Mouse (Mus musculus): ENCODE measurements around the gene Fstl5. TPM values are rescaled to one million over a fixed set of nuclear protein-coding genes. Genes with fewer than 3 reads are reported as not detected.

Gene Fstl5
- polyA plus RNA-seq, 1 experiment = not detected

DNA sequence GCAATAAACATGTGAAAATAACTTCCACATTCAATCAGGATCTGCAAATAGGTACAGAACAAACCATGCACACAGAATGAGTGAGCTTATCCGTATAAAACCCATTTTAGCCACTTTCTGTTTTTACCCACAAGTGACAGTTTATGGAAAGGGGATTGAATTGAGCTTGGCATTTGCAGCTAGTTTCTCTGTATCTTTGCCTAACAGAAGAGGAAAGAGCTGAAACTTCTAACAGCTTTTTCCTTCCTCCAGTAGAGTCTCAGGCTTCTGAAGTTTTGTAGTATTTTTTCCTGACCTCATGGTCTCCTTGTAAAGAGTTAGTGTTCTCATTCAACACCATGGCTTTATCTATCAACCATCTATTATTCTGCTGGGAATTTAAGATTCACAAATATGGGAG, 177.3 kb downstream of the Fstl5 start:
- TF ChIP-seq CTCF (IDR thresholded peaks at IDR 0.05; ENCODE audit: control insufficient read depth, insufficient read depth, low read length) = no peak
- no peak for TF ChIP-seq POLR2A (IDR thresholded peaks at IDR 0.05; ENCODE audit: borderline replicate concordance, control insufficient read depth, low read depth, low read length)
- H3K4me1 ChIP-seq (ENCODE audit: control insufficient read depth, insufficient read depth, low read length) = no peaks in the 10 kb centered on the region
- WGBS = 35% methylated on average over 1 of the region's 1 CpGs

DNA sequence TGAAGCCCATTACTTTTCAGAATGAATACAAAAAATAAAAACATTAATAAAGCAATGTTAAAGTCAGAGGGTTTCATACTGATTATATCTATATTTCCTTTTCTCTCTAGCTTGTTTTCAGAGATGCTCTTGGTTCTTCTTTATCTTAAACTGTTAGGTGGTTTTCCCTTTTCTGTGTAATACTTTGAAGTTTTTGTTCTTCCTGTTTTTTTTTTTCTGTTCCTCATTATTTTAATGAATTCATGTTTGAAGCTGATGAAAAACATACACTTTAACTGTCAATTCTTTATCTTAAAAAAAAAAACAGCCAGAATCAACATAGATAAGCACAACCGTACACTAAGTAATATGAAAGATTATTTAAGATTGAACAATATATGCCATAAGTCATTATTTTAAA, 218.9 kb downstream of the Fstl5 start:
- no peaks in the 10 kb centered on the region for H3K4me1 ChIP-seq (ENCODE audit: control insufficient read depth, insufficient read depth, low read length)
- H3K4me3 ChIP-seq (replicated peaks; ENCODE audit: control insufficient read depth, low read depth, low read length) = no peak overlapping the region
- WGBS = 66% methylated on average over 1 of the region's 1 CpGs
- H3K27ac ChIP-seq (ENCODE audit: control insufficient read depth, insufficient read depth, low read depth, low read length, poor library complexity) = no peak overlapping the region
- no peak for TF ChIP-seq POLR2A (IDR thresholded peaks at IDR 0.05; ENCODE audit: borderline replicate concordance, control insufficient read depth, low read depth, low read length)
- TF ChIP-seq CTCF (IDR thresholded peaks at IDR 0.05; ENCODE audit: control insufficient read depth, insufficient read depth, low read length) = no peak

More for the DNA sequence above, 177.3 kb downstream of the Fstl5 start:
- Histone ChIP-seq H3K4me3 (replicated peaks; ENCODE audit: control insufficient read depth, low read depth, low read length) (no peak overlapping the region), H3K27ac (ENCODE audit: control insufficient read depth, insufficient read depth, low read depth, low read length, poor library complexity) (no peak overlapping the region)

DNA sequence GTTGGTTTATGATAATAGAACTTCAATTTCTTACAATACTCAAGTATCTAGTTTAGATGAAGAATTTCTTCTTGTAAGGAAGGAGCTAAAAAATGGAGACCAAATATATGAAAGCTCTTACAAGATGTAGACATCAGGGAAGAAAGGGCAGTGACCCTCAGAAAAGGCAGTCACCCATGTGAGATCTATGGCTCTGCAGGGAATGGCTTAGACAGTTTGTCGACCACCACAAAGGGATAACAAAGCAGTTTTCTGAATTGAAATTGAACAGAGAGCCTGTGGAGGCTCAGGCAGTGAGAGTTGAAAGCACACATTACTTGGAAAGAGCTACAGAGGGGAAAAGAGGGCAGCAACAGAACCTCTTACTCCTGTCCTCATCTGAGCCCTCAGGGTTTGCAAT, 220.3 kb downstream of the Fstl5 start:
- WGBS = 49% methylated on average over 1 of the region's 1 CpGs
- Histone ChIP-seq H3K4me1 (ENCODE audit: control insufficient read depth, insufficient read depth, low read length) (no peaks in the 10 kb centered on the region), H3K27ac (ENCODE audit: control insufficient read depth, insufficient read depth, low read depth, low read length, poor library complexity) (no peak overlapping the region), H3K4me3 (replicated peaks; ENCODE audit: control insufficient read depth, low read depth, low read length) (no peak overlapping the region)
- TF ChIP-seq POLR2A (IDR thresholded peaks at IDR 0.05; ENCODE audit: borderline replicate concordance, control insufficient read depth, low read depth, low read length) = no peak
- TF ChIP-seq CTCF (IDR thresholded peaks at IDR 0.05; ENCODE audit: control insufficient read depth, insufficient read depth, low read length) = no peak

GRCm38 (mm10) chr3:76301026-76301773, 227.1 kb downstream of the Fstl5 start:
- Histone ChIP-seq H3K27ac (ENCODE audit: control insufficient read depth, insufficient read depth, low read depth, low read length, poor library complexity) (no peak overlapping the region), H3K4me3 (replicated peaks; ENCODE audit: control insufficient read depth, low read depth, low read length) (no peak overlapping the region), H3K4me1 (ENCODE audit: control insufficient read depth, insufficient read depth, low read length) (no peaks in the 10 kb centered on the region)
- 78% methylated on average over 2 of the region's 2 CpGs for WGBS
- no peak for TF ChIP-seq POLR2A (IDR thresholded peaks at IDR 0.05; ENCODE audit: borderline replicate concordance, control insufficient read depth, low read depth, low read length)
- no peak for TF ChIP-seq CTCF (IDR thresholded peaks at IDR 0.05; ENCODE audit: control insufficient read depth, insufficient read depth, low read length)

GRCm38 (mm10) chr3:76316991-76317390, 242.9 kb downstream of the Fstl5 start:
- TF ChIP-seq CTCF (IDR thresholded peaks at IDR 0.05; ENCODE audit: control insufficient read depth, insufficient read depth, low read length) (no peak), POLR2A (IDR thresholded peaks at IDR 0.05; ENCODE audit: borderline replicate concordance, control insufficient read depth, low read depth, low read length) (no peak)
- Histone ChIP-seq H3K4me3 (replicated peaks; ENCODE audit: control insufficient read depth, low read depth, low read length) (no peak overlapping the region), H3K4me1 (ENCODE audit: control insufficient read depth, insufficient read depth, low read length) (no peaks in the 10 kb centered on the region), H3K27ac (ENCODE audit: control insufficient read depth, insufficient read depth, low read depth, low read length, poor library complexity) (no peak overlapping the region)
- 72% methylated on average over 3 of the region's 3 CpGs for WGBS

DNA sequence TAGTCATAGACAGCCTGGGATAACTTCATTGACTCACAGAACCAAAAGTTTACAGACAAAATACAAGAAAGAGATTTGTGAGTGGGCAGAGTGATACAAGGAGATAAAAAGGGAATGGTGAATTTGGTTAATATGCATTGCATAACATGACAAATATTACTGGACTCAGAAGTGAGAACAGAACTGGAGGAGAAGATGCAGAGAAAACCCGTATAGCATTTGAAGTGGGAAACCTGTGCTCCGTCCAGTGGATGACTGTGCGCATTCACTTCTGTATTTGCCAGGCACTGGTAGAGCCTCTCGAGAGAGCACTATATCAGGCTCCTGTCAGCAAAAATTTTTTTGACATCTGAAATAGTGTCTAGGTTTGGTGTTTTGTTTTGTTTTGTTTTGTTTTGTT, 245.5 kb downstream of the Fstl5 start:
- TF ChIP-seq POLR2A (IDR thresholded peaks at IDR 0.05; ENCODE audit: borderline replicate concordance, control insufficient read depth, low read depth, low read length) = no peak
- no peak for TF ChIP-seq CTCF (IDR thresholded peaks at IDR 0.05; ENCODE audit: control insufficient read depth, insufficient read depth, low read length)
- Histone ChIP-seq H3K4me1 (ENCODE audit: control insufficient read depth, insufficient read depth, low read length) (no peaks in the 10 kb centered on the region), H3K27ac (ENCODE audit: control insufficient read depth, insufficient read depth, low read depth, low read length, poor library complexity) (no peak overlapping the region), H3K4me3 (replicated peaks; ENCODE audit: control insufficient read depth, low read depth, low read length) (no peak overlapping the region)
- 64% methylated on average over 4 of the region's 4 CpGs for WGBS

- WGBS = 76% methylated on average over 1 of the region's 1 CpGs
- TF ChIP-seq POLR2A (IDR thresholded peaks at IDR 0.05; ENCODE audit: borderline replicate concordance, control insufficient read depth, low read depth, low read length) (no peak), CTCF (IDR thresholded peaks at IDR 0.05; ENCODE audit: control insufficient read depth, insufficient read depth, low read length) (no peak)
- Histone ChIP-seq H3K4me3 (replicated peaks; ENCODE audit: control insufficient read depth, low read depth, low read length) (no peak overlapping the region), H3K27ac (ENCODE audit: control insufficient read depth, insufficient read depth, low read depth, low read length, poor library complexity) (no peak overlapping the region), H3K4me1 (ENCODE audit: control insufficient read depth, insufficient read depth, low read length) (no peaks in the 10 kb centered on the region)
These were observed 248.4 kb downstream of the Fstl5 start for GRCm38 (mm10) chr3:76322431-76322830.

- H3K27ac ChIP-seq (ENCODE audit: control insufficient read depth, insufficient read depth, low read depth, low read length, poor library complexity) = no peak overlapping the region
- H3K4me1 ChIP-seq (ENCODE audit: control insufficient read depth, insufficient read depth, low read length) = no peaks in the 10 kb centered on the region
- TF ChIP-seq POLR2A (IDR thresholded peaks at IDR 0.05; ENCODE audit: borderline replicate concordance, control insufficient read depth, low read depth, low read length) (no peak), CTCF (IDR thresholded peaks at IDR 0.05; ENCODE audit: control insufficient read depth, insufficient read depth, low read length) (no peak)
- H3K4me3 ChIP-seq (replicated peaks; ENCODE audit: control insufficient read depth, low read depth, low read length) = no peak overlapping the region
- WGBS = 66% methylated on average over 4 of the region's 4 CpGs
These were observed 262.9 kb downstream of the Fstl5 start for GRCm38 (mm10) chr3:76336922-76337321.

DNA sequence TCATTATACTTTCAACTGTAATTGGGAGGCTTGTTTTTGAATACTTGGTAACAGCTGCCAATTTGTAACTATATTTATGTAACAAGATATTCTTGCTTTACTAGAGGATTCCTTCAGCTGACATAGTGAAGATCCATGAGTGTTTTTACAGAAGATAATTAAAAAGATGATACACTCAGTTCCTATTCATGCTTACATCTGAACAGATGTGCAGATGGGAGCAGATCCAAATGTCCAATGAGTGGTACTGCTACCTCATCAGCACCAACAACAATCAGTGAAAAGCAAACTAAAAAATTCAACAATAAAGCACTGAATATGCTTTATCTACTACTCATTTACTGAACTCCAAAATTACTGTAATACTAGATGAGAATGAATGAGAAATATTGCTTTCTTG, 292.9 kb downstream of the Fstl5 start:
- Histone ChIP-seq H3K27ac (ENCODE audit: control insufficient read depth, insufficient read depth, low read depth, low read length, poor library complexity) (no peak overlapping the region), H3K4me1 (ENCODE audit: control insufficient read depth, insufficient read depth, low read length) (no peaks in the 10 kb centered on the region), H3K4me3 (replicated peaks; ENCODE audit: control insufficient read depth, low read depth, low read length) (no peak overlapping the region)
- TF ChIP-seq POLR2A (IDR thresholded peaks at IDR 0.05; ENCODE audit: borderline replicate concordance, control insufficient read depth, low read depth, low read length) = no peak

Measured in bone marrow, adult 2 months (tissue).